Mouse (Mus musculus) large intestine, adult 2 months (tissue): ENCODE data around the gene Abcc4. TPM values are rescaled to one million over a fixed set of nuclear protein-coding genes. Genes with fewer than 3 reads are reported as not detected.

Experiments
- DNase-seq: peaks from one replicate; pipeline ENCODE4 v3.0.0-alpha.2; 2012; ENCODE audit warnings: low read depth, low spot score
- WGBS: fragments of 180-500 bp; shearing (Covaris S2); methylation state at CpG from one replicate; pipeline ENCODE4 v1.1.7; 2018; 5-methylcytosine and 5-hydroxymethylcytosine counted together
- polyA plus RNA-seq: library from polyadenylated mRNA; depleted of rRNA; stranded (reverse); fragments of >200 nt; gene quantifications from 2 replicates; pipeline ENCODE4 v1.2.3, GENCODE M21; 2012

The Abcc4 gene
- polyA plus RNA-seq, 1 experiment: 1.8 TPM

GRCm38 (mm10) chr14:118602031-118602430 is 104.0 kb downstream of the Abcc4 start:
- WGBS: 75% methylated on average over 8 of the region's 8 CpGs
- no peak for DNase-seq

- 88% methylated on average over 6 of the region's 6 CpGs for WGBS
- DNase-seq: no peak
These were observed 105.3 kb downstream of the Abcc4 start for GRCm38 (mm10) chr14:118600746-118601145.

DNA sequence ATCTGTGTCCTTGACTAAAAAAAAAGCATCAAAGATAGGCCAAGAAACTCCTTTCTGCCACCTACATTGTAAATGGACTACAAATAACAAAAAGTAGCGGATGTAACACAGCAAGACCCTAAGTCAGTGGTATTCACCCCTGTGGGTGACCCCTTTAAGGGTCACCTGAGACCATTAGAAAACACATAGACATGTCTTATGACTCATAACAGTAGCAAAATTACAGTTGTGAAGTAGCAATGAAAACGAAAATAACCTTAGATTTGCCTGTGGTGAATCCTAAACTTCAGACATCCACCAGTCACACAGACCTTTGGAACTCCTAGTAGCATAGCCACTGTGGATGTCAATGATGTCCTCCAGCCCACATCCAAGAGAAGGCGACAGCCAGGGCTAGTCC is 107.3 kb downstream of the Abcc4 start:
- DNase-seq: no peak
- 96% methylated on average over 3 of the region's 3 CpGs for WGBS

GRCm38 (mm10) chr14:118594463-118594862 is 111.6 kb downstream of the Abcc4 start:
- DNase-seq: no peak
- 77% methylated on average over 13 of the region's 13 CpGs for WGBS

DNA sequence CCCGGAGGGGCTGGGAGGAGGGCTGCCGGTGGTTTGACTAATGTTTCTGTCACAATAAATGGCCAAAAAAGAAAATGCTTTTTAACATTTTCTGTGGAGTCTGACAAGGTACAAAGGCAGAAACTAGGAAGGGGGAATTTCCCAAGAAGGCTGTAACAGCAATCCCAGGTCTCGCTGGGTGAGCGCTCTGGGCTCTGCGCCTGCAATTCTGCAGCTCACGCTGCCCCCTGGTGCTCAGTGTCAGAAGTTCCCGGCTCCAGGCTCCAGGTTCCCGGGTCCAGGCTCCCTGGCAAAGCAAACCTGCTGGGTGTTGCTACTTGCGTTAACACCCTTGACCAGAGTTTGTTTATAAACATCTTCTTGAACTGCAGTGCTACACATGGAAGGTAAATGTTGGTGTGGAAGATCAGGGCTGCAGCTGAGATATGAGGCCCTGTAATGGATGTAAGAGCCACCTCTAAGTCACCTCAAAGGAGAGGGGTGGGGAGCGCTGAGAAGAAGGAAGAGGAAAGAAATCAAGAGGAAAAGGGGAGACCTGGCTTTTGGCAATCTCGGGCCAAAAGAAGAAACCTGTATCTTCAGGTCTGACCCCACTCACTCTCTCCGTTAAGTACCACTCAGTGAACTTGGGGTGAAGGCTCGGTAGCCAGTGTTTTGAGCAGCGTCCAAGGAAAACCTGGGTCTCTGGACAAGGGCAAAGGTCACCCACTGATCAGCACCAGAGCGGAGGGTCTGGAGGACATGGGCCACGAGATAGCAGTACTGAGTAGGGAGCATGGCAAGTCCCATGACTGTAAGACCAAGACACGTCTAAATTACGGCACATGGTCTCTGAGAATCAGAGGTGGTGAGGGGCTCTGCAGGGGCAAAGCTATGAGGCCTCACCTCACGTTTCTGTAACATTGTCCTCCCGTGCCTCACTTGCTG is 114.3 kb downstream of the Abcc4 start:
- 56% methylated on average over 20 of the region's 20 CpGs for WGBS
- DNase-seq: peak; percentile 24

GRCm38 (mm10) chr14:118582333-118582941 is 123.6 kb downstream of the Abcc4 start:
- 55% methylated on average over 8 of the region's 8 CpGs for WGBS
- no peak for DNase-seq

DNA sequence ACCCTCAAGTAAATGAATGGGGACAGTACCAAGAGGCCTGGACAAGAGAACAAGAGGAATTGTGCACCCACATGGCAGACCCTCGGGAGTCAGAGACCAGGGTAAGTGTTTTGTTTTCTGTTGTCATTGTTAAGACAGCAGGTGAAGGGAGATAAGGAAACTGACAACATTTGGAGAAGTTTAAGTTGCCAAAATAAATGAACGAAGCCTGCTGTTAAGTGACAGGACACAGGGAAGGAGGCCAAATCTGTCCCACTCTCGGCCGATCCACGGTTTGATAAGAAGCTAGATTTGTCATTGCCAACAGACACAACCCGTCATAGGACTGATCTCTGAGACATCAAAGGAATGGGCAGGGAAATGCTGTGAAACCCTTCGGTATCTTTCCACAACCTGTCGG is 124.3 kb downstream of the Abcc4 start:
- WGBS: 69% methylated on average over 8 of the region's 8 CpGs
- no peak for DNase-seq

DNA sequence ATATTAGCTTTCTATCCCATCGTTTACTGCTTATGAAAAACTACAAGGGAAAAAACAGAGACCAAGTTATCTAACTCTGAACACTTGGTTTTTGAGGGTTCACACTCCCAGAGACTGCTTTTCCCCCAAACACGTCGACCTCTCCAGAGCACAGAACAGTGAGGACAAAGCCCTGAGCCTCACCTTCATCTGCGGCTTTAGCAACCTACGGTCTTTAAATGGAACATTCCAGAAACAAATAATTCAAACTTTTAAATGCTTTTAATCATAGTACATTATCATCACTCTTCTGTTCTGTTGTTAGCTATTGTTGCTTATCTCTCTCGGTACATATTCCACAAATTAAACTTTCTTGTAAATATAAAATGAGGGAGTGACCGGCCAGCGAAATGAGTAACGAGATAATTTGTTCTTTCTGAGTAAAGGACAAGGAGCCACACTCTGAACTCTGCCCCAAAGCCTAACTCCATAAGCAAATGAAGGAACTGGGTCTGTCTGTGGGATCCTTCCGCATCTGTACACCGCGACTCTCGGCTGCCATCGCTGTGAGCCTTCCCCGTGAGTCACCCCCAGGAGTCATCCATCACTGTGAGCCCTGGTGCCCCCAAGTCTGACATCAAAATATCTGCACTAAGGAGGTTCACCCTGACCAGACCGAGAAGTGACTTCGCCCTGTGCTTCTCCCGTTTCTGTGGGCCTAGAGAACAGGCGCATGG is 126.8 kb downstream of the Abcc4 start:
- DNase-seq: no peak
- WGBS: 78% methylated on average over 19 of the region's 19 CpGs

DNA sequence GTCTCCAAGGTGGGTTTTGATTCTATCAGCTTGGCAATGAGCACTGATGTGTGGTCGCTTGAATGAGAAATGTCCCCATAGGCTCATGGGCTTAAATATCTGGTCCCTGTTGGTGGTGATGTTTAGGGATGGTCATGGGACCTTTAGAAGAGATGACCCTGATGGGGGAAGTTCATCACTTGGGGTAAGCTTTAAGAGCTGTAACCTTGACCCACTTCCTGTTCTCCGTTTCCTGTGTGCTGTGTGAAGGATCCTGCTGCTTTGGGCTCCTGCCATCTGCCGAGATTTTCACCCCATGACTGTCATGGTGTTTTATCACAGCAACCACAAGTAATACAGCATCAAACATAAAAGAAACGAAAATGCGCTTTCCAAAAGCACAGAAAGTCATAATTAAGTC is 128.1 kb downstream of the Abcc4 start:
- no peak for DNase-seq
- WGBS: 82% methylated on average over 5 of the region's 5 CpGs

- no peak for DNase-seq
- WGBS: 72% methylated on average over 9 of the region's 9 CpGs
These were observed 133.3 kb downstream of the Abcc4 start for GRCm38 (mm10) chr14:118572688-118573245.

DNA sequence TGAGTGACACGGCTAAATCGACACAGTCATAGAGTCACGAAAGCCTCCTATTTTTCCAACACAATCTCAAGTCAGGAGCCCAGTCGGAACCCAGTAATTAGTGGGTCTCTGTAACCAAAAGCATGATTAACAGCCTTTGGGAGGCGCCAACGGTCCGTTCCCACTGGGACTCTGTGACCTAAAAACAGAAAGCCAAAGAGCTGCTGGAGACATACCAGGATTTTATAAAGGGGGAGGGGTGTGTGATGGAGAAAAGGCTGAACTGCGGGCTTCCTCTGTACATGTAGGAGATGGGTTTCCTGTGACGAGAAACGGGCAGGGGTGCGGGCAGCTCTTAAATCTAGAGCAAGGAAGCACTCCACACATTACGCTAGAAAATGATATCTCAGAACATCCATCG is 136.4 kb downstream of the Abcc4 start:
- DNase-seq: no peak
- WGBS: 93% methylated on average over 13 of the region's 13 CpGs

GRCm38 (mm10) chr14:118568116-118568673 is 137.8 kb downstream of the Abcc4 start:
- DNase-seq: no peak
- WGBS: 44% methylated on average over 17 of the region's 17 CpGs

DNA sequence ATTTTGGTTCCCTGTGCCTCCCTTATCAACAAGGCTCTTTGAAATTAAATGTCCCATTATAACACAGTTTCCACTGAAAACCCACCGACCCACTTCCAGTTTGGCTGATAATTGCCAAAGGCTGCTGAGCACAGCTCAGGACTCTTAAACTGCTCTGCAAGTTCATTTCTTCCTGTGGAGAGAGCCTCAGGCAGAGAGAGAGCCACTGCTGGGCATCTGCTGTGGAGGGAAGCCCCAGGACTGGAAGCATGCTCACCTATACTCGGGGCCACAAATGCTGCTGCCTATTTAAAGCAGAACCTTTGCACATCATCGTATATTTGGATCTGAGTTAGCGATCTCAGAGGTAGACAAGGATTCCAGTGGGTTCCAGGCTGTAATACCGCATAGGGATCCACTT is 139.2 kb downstream of the Abcc4 start:
- DNase-seq: no peak
- 67% methylated on average over 5 of the region's 5 CpGs for WGBS

DNA sequence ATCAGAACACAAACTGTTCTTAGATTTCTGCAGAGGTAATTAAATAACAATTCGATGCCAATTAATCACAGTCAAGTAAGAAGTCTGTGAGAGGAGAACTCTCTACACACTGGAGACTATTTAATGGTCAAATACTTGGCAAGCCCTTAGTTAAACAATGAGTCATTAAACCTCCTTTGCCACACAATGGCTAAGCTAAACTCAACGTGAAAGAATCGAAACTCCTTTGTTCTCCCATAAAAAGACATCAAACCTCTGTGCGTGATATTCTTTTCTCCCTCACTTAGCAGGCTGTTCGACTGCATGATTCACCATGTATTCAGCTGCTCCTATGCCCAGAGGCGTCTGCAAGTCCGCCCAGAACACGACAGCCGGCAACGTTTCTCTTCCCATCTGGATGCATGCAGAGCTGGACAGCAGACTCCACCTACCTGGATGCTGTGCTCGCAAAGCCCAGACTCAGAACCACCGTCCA is 139.8 kb downstream of the Abcc4 start:
- peak; percentile 8 for DNase-seq
- WGBS: 16% methylated on average over 12 of the region's 12 CpGs

- WGBS: 92% methylated on average over 5 of the region's 5 CpGs
- no peak for DNase-seq
These were observed 140.3 kb downstream of the Abcc4 start for GRCm38 (mm10) chr14:118565696-118566095.

- WGBS: 59% methylated on average over 8 of the region's 8 CpGs
- no peak for DNase-seq
These were observed 142.4 kb downstream of the Abcc4 start for GRCm38 (mm10) chr14:118563570-118563969.

DNA sequence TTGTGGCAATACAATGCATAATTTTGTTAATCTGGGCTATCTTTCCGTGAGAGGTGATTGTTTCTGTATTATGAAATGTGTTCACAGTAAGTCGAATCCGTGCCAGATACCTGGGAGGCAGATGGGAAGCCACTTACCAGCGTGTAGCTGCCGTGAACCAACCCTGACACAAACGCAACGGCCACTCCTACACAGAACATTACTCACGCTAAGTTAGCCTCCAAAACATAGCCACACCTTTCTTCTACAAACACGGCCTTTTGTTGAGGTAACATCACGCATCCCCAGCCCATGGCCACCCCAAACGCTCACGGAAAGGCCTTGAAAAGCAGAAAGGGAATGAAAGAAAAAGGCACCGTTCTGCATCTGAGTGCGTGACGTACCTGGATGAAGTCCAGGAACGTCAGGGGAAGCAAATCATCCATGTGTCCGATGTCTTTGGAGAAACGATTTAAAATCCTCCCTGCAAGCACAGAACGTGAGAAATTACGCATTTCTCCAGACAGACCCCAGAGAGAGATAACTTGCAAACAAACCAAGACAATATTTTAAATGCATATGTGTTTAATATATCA is 153.0 kb downstream of the Abcc4 start:
- WGBS: 74% methylated on average over 20 of the region's 20 CpGs
- no peak for DNase-seq

GRCm38 (mm10) chr14:118552390-118552789 is 153.6 kb downstream of the Abcc4 start:
- no peak for DNase-seq
- WGBS: 87% methylated on average over 5 of the region's 5 CpGs

GRCm38 (mm10) chr14:118551725-118552285 is 154.2 kb downstream of the Abcc4 start:
- no peak for DNase-seq
- WGBS: 59% methylated on average over 24 of the region's 24 CpGs
